Mouse (Mus musculus): ENCODE measurements around the gene Zfp652. TPM values are rescaled to one million over a fixed set of nuclear protein-coding genes. Genes with fewer than 3 reads are reported as not detected.

Zfp652 gene
- polyA plus RNA-seq, 1 experiment from 2014 or later, result 14.8 TPM

- 54% methylated on average over 6 of the region's 6 CpGs for WGBS
- no peak overlapping the region for H3K27ac ChIP-seq
- no peak overlapping the region for H3K4me2 ChIP-seq (ENCODE audit: low read length)
- ATAC-seq (replicated peaks; ENCODE audit: low FRiP score, low read depth) (no peak), DNase-seq (ENCODE audit: low spot score) (no peak)
- TF ChIP-seq CTCF (IDR thresholded peaks at IDR 0.05; ENCODE audit: low read depth), result no peak
- no peaks in the 10 kb centered on the region for H3K27me3 ChIP-seq (ENCODE audit: insufficient read depth, low read length)
- H3K4me3 ChIP-seq (replicated peaks; ENCODE audit: low read depth, low read length), result no peak overlapping the region
- no peaks in the 10 kb centered on the region for H3K9me3 ChIP-seq (replicated peaks; ENCODE audit: low read length)
- peaks cover 17% of the 10 kb centered on the region; the same call in 1 of the 2 replicates for H3K36me3 ChIP-seq (ENCODE audit: insufficient read depth, low read length)
- H3K4me1 ChIP-seq (replicated peaks; ENCODE audit: insufficient read depth, low read length), result peaks cover 5% of the 10 kb centered on the region; the same call in 1 of the 2 replicates
- H3K9ac ChIP-seq (ENCODE audit: low read depth, low read length), result no peak overlapping the region
Measured at GRCm38 (mm10) chr11:95768244-95768643, 55.8 kb downstream of the Zfp652 start.

- Histone ChIP-seq H3K4me2 (ENCODE audit: low read length) (no peak overlapping the region), H3K27ac (peak overlapping the region; percentile 39; the same call in 1 of the 2 replicates), H3K27me3 (ENCODE audit: insufficient read depth, low read length) (no peaks in the 10 kb centered on the region), H3K9me3 (replicated peaks; ENCODE audit: low read length) (no peaks in the 10 kb centered on the region), H3K9ac (ENCODE audit: low read depth, low read length) (no peak overlapping the region), H3K4me3 (replicated peaks; ENCODE audit: low read depth, low read length) (no peak overlapping the region), H3K36me3 (ENCODE audit: insufficient read depth, low read length) (peaks cover 10% of the 10 kb centered on the region; the same call in 1 of the 2 replicates), H3K4me1 (replicated peaks; ENCODE audit: insufficient read depth, low read length) (peaks cover 5% of the 10 kb centered on the region; the same call in 1 of the 2 replicates)
- ATAC-seq (replicated peaks; ENCODE audit: low FRiP score, low read depth), result no peak
- DNase-seq (ENCODE audit: low spot score), result no peak
- no peak for TF ChIP-seq CTCF (IDR thresholded peaks at IDR 0.05; ENCODE audit: low read depth)
- WGBS, result 92% methylated on average over 10 of the region's 10 CpGs
Measured at GRCm38 (mm10) chr11:95769208-95769607, 56.7 kb downstream of the Zfp652 start.

DNA sequence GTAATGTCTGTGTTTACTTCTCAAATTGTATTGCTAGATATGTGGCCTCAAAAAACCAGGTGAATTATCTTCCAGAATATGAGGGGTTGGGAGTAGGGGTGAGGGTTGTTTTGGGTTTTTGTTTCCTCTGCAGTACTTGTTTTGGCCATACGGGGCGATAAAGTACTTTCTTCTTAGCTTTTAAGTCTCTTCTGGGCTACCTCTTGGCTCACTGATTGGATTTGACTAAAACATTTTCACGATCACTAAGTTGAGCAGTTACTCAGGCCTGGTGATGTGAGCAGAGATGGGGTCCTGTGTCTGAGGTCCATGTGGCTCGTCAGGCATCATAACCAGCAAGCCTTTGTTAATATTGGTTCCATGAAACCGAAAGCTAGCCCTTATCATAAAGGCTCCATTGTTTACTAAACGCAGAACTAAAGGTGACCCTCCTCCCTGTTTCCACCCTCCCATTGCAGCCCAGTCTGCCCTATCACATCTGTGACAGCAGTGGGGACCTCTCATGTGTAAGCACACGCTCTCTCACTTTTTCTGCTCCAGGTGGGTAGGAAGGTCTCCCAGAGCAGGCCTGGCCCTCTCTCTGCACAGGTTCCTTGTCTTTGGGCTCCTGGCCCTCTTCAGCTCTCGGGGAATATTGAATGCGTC, 58.4 kb downstream of the Zfp652 start:
- WGBS, result 66% methylated on average over 9 of the region's 9 CpGs
- H3K9me3 ChIP-seq (replicated peaks; ENCODE audit: low read length), result no peaks in the 10 kb centered on the region
- peaks cover 5% of the 10 kb centered on the region; the same call in 1 of the 2 replicates for H3K4me1 ChIP-seq (replicated peaks; ENCODE audit: insufficient read depth, low read length)
- no peak overlapping the region for H3K4me3 ChIP-seq (replicated peaks; ENCODE audit: low read depth, low read length)
- ATAC-seq (replicated peaks; ENCODE audit: low FRiP score, low read depth) (no peak), DNase-seq (ENCODE audit: low spot score) (peak; percentile 55)
- peak; percentile 60 for TF ChIP-seq CTCF (IDR thresholded peaks at IDR 0.05; ENCODE audit: low read depth)
- no peak overlapping the region for H3K4me2 ChIP-seq (ENCODE audit: low read length)
- peak overlapping the region; percentile 54 for H3K27ac ChIP-seq
- H3K27me3 ChIP-seq (ENCODE audit: insufficient read depth, low read length), result no peaks in the 10 kb centered on the region
- no peak overlapping the region for H3K9ac ChIP-seq (ENCODE audit: low read depth, low read length)
- H3K36me3 ChIP-seq (ENCODE audit: insufficient read depth, low read length), result peaks cover 12% of the 10 kb centered on the region; the same call in 1 of the 2 replicates

DNA sequence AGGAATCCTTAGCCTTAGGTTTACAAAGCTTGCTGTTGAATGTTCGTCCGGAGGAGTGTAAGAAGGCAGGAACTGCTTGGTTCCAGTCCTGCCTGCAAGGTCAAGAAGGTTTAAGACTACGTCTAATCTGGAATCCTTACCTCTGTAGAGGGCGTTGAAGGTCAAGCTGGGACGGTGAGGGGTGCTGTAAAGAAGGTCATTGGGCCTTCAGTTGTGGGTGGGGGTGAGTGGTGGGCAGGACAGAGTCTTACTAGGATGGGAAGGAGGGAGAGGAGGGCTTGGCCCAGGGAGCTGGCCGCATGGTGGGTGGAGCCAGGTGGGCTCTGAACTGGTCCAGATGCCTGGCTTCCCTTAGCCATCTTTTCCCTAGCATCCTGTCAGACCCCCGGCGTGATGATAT, 59.2 kb downstream of the Zfp652 start:
- H3K36me3 ChIP-seq (ENCODE audit: insufficient read depth, low read length), result peaks cover 13% of the 10 kb centered on the region; the same call in 1 of the 2 replicates
- no peak overlapping the region for H3K4me2 ChIP-seq (ENCODE audit: low read length)
- H3K27me3 ChIP-seq (ENCODE audit: insufficient read depth, low read length), result no peaks in the 10 kb centered on the region
- H3K4me3 ChIP-seq (replicated peaks; ENCODE audit: low read depth, low read length), result no peak overlapping the region
- 65% methylated on average over 8 of the region's 8 CpGs for WGBS
- ATAC-seq (replicated peaks; ENCODE audit: low FRiP score, low read depth), result 0 out of 2 replicates have a peak, but pooled peaks have one; percentile 21
- H3K9me3 ChIP-seq (replicated peaks; ENCODE audit: low read length), result no peaks in the 10 kb centered on the region
- no peak overlapping the region for H3K9ac ChIP-seq (ENCODE audit: low read depth, low read length)
- no peak for TF ChIP-seq CTCF (IDR thresholded peaks at IDR 0.05; ENCODE audit: low read depth)
- H3K4me1 ChIP-seq (replicated peaks; ENCODE audit: insufficient read depth, low read length), result peaks cover 5% of the 10 kb centered on the region; the same call in 1 of the 2 replicates
- DNase-seq (ENCODE audit: low spot score), result no peak
- H3K27ac ChIP-seq, result peak overlapping the region; percentile 54; the same call in 1 of the 2 replicates

DNA sequence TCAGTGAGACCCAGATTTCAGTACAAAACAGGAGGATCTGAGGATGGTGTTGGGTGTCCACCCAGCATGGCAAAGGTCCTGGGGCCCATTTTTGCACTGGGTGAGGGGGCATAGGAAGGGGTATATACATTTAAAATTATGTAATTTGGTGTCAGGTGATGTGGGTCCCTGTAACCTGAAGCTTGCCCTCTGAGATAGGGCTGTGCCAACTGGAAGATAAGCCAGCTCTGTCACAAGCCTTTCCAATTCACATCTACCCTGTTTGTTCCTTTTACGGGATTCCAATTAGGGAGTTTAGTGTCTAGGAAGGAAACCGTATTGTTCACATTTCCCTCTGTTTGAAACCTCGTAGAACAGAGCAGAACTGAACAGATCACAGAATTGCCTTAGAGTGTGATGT, 60.8 kb downstream of the Zfp652 start:
- no peak for ATAC-seq (replicated peaks; ENCODE audit: low FRiP score, low read depth)
- Histone ChIP-seq H3K27ac (no peak overlapping the region), H3K4me1 (replicated peaks; ENCODE audit: insufficient read depth, low read length) (peaks cover 5% of the 10 kb centered on the region; the same call in 1 of the 2 replicates), H3K27me3 (ENCODE audit: insufficient read depth, low read length) (no peaks in the 10 kb centered on the region), H3K4me2 (ENCODE audit: low read length) (no peak overlapping the region), H3K9ac (ENCODE audit: low read depth, low read length) (no peak overlapping the region), H3K36me3 (ENCODE audit: insufficient read depth, low read length) (peaks cover 13% of the 10 kb centered on the region; the same call in 1 of the 2 replicates), H3K4me3 (replicated peaks; ENCODE audit: low read depth, low read length) (no peak overlapping the region), H3K9me3 (replicated peaks; ENCODE audit: low read length) (no peaks in the 10 kb centered on the region)
- TF ChIP-seq CTCF (IDR thresholded peaks at IDR 0.05; ENCODE audit: low read depth), result no peak
- DNase-seq (ENCODE audit: low spot score), result no peak
- 75% methylated on average over 3 of the region's 3 CpGs for WGBS

DNA sequence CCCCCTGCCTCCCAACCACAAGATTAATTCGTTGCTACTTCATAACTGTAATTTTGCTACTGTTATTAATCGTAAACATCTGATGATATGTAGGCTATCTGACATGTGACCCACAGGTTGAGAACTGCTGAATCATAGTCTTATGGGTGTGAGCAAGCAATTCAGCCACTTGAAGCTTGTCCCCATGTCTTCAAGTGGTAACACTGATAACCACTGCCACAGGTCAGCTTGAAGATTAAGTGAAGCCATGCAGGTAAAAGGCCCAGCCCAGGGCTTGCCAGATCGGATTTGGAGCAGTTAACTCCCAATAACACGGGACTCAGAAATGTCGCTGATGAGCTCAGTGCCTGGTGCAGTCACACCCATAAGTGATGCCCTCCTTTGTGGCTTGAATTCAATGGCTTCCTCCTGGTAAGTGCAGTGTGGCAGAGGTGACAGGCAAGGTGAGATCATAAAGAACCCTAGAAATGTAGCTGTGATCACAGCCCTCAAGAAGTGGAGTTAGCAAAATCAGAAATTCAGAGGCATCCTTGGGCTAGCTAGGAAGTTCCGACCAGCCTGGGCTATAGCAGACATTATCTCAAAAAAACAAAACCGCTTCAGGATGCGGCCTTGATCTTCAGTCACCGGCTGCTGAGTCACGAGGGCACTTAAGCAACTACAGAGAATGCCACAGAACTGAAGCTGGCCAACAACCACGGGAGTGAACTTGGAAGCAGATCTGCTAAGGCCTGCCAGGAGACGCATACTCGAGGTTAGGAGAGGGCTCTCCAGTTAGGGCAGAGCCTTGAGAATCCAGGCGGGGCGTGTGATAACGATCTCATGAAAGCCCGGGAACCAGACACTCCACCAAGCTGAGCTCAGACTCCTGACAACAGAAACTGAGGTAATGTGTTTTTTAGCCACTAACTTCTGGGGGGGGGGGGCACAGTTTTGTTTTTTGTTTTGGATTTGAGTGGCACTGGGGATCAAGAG, 65.1 kb downstream of the Zfp652 start:
- no peaks in the 10 kb centered on the region for H3K4me1 ChIP-seq (replicated peaks; ENCODE audit: insufficient read depth, low read length)
- H3K27me3 ChIP-seq (ENCODE audit: insufficient read depth, low read length), result no peaks in the 10 kb centered on the region
- no peak for TF ChIP-seq CTCF (IDR thresholded peaks at IDR 0.05; ENCODE audit: low read depth)
- H3K4me3 ChIP-seq (replicated peaks; ENCODE audit: low read depth, low read length), result no peak overlapping the region
- H3K4me2 ChIP-seq (ENCODE audit: low read length), result no peak overlapping the region
- no peak overlapping the region for H3K9ac ChIP-seq (ENCODE audit: low read depth, low read length)
- DNase-seq (ENCODE audit: low spot score), result no peak
- 66% methylated on average over 17 of the region's 17 CpGs for WGBS
- no peak for ATAC-seq (replicated peaks; ENCODE audit: low FRiP score, low read depth)
- H3K27ac ChIP-seq, result no peak overlapping the region
- H3K9me3 ChIP-seq (replicated peaks; ENCODE audit: low read length), result no peaks in the 10 kb centered on the region
- 0 out of 2 replicates have a peak, but pooled peaks cover 3% of the 10 kb centered on the region for H3K36me3 ChIP-seq (ENCODE audit: insufficient read depth, low read length)

Data from kidney, postnatal 0 days (tissue).